Mouse (Mus musculus): ENCODE measurements at regions not wholly inside any gene's neighbourhood (a gene's known extent, or its start where the extent isn't known, plus 50 kb on each side); places are given as distances from the start of the nearest gene placed in this dataset.

- ATAC-seq (replicated peaks; ENCODE audit: low read depth, poor library complexity, severe bottlenecking), result no peak
These were observed 55.0 kb upstream of the Slit3 start for GRCm38 (mm10) chr11:35065959-35066414.

- ATAC-seq (replicated peaks; ENCODE audit: low read depth, poor library complexity, severe bottlenecking), result no peak
These were observed 63.2 kb upstream of the Slit3 start for GRCm38 (mm10) chr11:35057791-35058190.

- ATAC-seq (replicated peaks; ENCODE audit: low read depth, poor library complexity, severe bottlenecking), result no peak
These were observed 65.4 kb upstream of the Slit3 start for GRCm38 (mm10) chr11:35055496-35056125.

- no peak for ATAC-seq (replicated peaks; ENCODE audit: low read depth, poor library complexity, severe bottlenecking)
These were observed 67.4 kb upstream of the Slit3 start for GRCm38 (mm10) chr11:35053613-35053950.

GRCm38 (mm10) chr11:35052856-35053612 lies 68.0 kb upstream of the Slit3 start:
- no peak for ATAC-seq (replicated peaks; ENCODE audit: low read depth, poor library complexity, severe bottlenecking)

GRCm38 (mm10) chr11:35049663-35050215 lies 71.3 kb upstream of the Slit3 start:
- no peak for ATAC-seq (replicated peaks; ENCODE audit: low read depth, poor library complexity, severe bottlenecking)

- no peak for ATAC-seq (replicated peaks; ENCODE audit: low read depth, poor library complexity, severe bottlenecking)
These were observed 76.4 kb upstream of the Slit3 start for GRCm38 (mm10) chr11:35044659-35045058.

- ATAC-seq (replicated peaks; ENCODE audit: low read depth, poor library complexity, severe bottlenecking), result no peak
These were observed 96.6 kb upstream of the Slit3 start for GRCm38 (mm10) chr11:35024448-35024847.

- no peak for ATAC-seq (replicated peaks; ENCODE audit: low read depth, poor library complexity, severe bottlenecking)
These were observed 97.2 kb upstream of the Slit3 start for GRCm38 (mm10) chr11:35023813-35024212.

GRCm38 (mm10) chr11:35021990-35022625 lies 98.9 kb upstream of the Slit3 start:
- no peak for ATAC-seq (replicated peaks; ENCODE audit: low read depth, poor library complexity, severe bottlenecking)

- ATAC-seq (replicated peaks; ENCODE audit: low read depth, poor library complexity, severe bottlenecking), result no peak
These were observed 104.0 kb upstream of the Slit3 start for GRCm38 (mm10) chr11:35016998-35017397.

GRCm38 (mm10) chr11:35011521-35012476 lies 109.2 kb upstream of the Slit3 start:
- ATAC-seq (replicated peaks; ENCODE audit: low read depth, poor library complexity, severe bottlenecking), result no peak

GRCm38 (mm10) chr11:35006773-35007567 lies 114.1 kb upstream of the Slit3 start:
- ATAC-seq (replicated peaks; ENCODE audit: low read depth, poor library complexity, severe bottlenecking), result no peak

GRCm38 (mm10) chr11:35005143-35005542 lies 115.9 kb upstream of the Slit3 start:
- ATAC-seq (replicated peaks; ENCODE audit: low read depth, poor library complexity, severe bottlenecking), result no peak

- ATAC-seq (replicated peaks; ENCODE audit: low read depth, poor library complexity, severe bottlenecking), result no peak
These were observed 116.6 kb upstream of the Slit3 start for GRCm38 (mm10) chr11:35004431-35004830.

GRCm38 (mm10) chr11:35003956-35004355 lies 117.1 kb upstream of the Slit3 start:
- ATAC-seq (replicated peaks; ENCODE audit: low read depth, poor library complexity, severe bottlenecking), result no peak

GRCm38 (mm10) chr11:34997906-34998305 lies 123.1 kb upstream of the Slit3 start:
- ATAC-seq (replicated peaks; ENCODE audit: low read depth, poor library complexity, severe bottlenecking), result no peak

GRCm38 (mm10) chr11:34995515-34995914 lies 125.5 kb upstream of the Slit3 start:
- ATAC-seq (replicated peaks; ENCODE audit: low read depth, poor library complexity, severe bottlenecking), result no peak

GRCm38 (mm10) chr11:34982775-34983457 lies 138.1 kb upstream of the Slit3 start:
- no peak for ATAC-seq (replicated peaks; ENCODE audit: low read depth, poor library complexity, severe bottlenecking)

All from common myeloid progenitor, adult 5-6 weeks (primary cell).